Mouse (Mus musculus): Measurements from ENCODE around the gene Glb1l. TPM values are rescaled to one million over a fixed set of nuclear protein-coding genes. Genes with fewer than 3 reads are reported as not detected.

The Glb1l gene
- 8.8 and 15.4 TPM in 2 replicates for polyA plus RNA-seq (2012; rRNA removed)

DNA sequence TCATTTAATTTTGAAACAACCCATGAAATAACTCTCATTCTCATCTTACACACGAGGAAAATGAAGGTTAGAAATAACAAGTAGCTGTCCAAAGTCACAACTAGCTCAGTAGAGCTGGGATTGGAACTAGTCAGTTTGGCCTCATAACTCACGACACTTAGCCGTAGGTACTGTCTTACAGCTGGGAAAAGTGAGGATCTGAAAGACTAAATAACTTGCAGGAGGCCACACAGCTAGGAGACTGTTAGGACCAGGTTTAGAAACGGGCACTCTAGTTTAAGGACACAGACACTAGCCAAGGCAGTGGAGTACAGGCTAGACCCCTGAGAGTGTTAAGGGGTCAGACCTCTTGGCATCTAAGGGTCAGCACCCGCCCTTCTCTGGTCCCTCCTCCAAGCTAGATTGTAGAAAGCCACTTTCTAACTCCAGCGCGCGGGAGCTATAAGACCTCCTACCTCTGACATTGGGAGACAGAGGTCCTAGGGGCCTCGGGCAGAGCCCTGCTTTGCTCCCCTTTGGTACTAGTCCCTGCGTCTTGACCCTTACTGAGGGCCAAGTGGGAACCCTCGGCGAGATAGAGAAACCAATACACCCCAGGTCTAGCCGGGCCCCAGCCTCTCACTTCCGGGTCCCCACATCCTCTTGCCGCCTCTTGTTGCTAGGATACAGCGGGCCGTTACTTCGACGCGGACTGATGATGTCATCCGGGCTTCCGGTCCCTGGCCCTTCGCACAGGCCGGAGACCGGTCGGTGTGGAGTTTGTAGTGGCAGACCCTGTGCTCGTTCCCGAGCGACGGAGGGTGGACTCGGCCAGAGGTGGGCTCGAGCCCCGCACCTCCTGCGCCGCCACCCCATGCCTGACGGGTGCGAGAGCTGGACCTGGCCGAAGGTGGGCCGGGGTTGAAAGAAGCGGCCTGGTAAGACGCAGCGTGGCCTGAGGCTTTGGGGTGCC, at the start of gene Glb1l, which contains the start of gene Stk16:
Gene Glb1l (minus strand): TSS at position 678 of the 952 bp plus-strand sequence.
Gene Stk16 (plus strand): TSS at position 703 of the 952 bp plus-strand sequence.
- peak; percentile 78; the same call in 1 of the 2 replicates for TF ChIP-seq POLR2A (IDR thresholded peaks at IDR 0.05; ENCODE audit: borderline replicate concordance, extremely low read depth, low read depth, low read length)
- no peak for TF ChIP-seq CTCF (IDR thresholded peaks at IDR 0.05; ENCODE audit: insufficient read depth, low read length)
- peak; percentile 98 for DNase-seq
- Histone ChIP-seq H3K4me1 (ENCODE audit: control insufficient read depth, insufficient read depth, low read length) (peaks cover 13% of the 10 kb centered on the region), H3K4me3 (replicated peaks; ENCODE audit: extremely low read depth, low read depth, low read length) (peak within 1 kb of the TSS; percentile 92)
- 4% methylated on average over 42 of the region's 42 CpGs for whole genome bisulfite sequencing

GRCm38 (mm10) chr1:75255516-75256046, 45.0 kb upstream of the Glb1l start:
- Histone ChIP-seq H3K4me1 (ENCODE audit: control insufficient read depth, insufficient read depth, low read length) (peaks cover 2% of the 10 kb centered on the region; the same call in 1 of the 2 replicates), H3K4me3 (replicated peaks; ENCODE audit: extremely low read depth, low read depth, low read length) (no peak overlapping the region)
- DNase-seq = no peak
- 46% methylated on average over 10 of the region's 10 CpGs for WGBS
- TF ChIP-seq CTCF (IDR thresholded peaks at IDR 0.05; ENCODE audit: insufficient read depth, low read length) (no peak), POLR2A (IDR thresholded peaks at IDR 0.05; ENCODE audit: borderline replicate concordance, extremely low read depth, low read depth, low read length) (no peak)

- peaks cover 2% of the 10 kb centered on the region; the same call in 1 of the 2 replicates for H3K4me1 ChIP-seq (ENCODE audit: control insufficient read depth, insufficient read depth, low read length)
- H3K4me3 ChIP-seq (replicated peaks; ENCODE audit: extremely low read depth, low read depth, low read length) = no peak overlapping the region
- DNase-seq = no peak
- no peak for TF ChIP-seq POLR2A (IDR thresholded peaks at IDR 0.05; ENCODE audit: borderline replicate concordance, extremely low read depth, low read depth, low read length)
- no peak for TF ChIP-seq CTCF (IDR thresholded peaks at IDR 0.05; ENCODE audit: insufficient read depth, low read length)
- WGBS = 68% methylated on average over 8 of the region's 8 CpGs
Observed at GRCm38 (mm10) chr1:75254625-75255013, 44.0 kb upstream of the Glb1l start.

DNA sequence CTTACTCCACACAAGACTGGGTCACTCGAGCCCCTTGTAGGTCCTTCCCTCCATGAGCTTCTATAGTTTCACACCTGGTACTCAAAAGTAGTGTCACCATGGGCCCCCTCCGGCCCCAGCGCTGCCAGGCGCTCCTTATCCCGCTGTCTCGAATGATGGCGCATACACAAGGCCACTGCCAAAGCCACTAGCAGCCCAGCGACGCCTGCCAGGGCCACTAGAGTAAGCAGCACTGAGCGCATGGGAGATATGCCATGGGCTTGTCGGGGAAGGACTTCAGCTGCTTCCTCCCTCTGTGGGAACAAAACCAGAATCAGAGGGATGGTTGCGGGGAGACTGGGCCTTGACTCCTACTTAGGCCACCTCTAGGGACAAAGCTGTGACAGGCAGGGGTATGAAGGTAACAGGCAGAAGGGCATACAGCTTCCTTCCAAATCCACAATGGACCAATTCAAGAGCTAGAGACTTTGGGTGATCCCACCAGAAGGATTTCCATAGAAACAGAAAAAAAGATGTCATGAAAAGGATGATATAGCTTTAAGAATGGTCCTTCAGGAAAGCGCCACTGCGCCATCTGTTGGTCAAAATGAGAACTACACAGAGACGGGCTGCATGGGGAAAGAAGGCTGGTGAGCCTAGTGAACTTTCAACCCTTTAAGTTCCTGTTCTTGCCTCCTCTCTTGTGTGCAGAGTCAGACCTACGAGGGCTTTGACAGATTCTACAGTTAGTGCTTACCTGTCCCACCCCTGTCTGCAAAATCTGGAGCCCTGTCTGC, 43.4 kb upstream of the Glb1l start:
- peak; percentile 84 for DNase-seq
- 62% methylated on average over 16 of the region's 16 CpGs for WGBS
- peaks cover 2% of the 10 kb centered on the region; the same call in 1 of the 2 replicates for H3K4me1 ChIP-seq (ENCODE audit: control insufficient read depth, insufficient read depth, low read length)
- TF ChIP-seq CTCF (IDR thresholded peaks at IDR 0.05; ENCODE audit: insufficient read depth, low read length) = peak; percentile 78
- TF ChIP-seq POLR2A (IDR thresholded peaks at IDR 0.05; ENCODE audit: borderline replicate concordance, extremely low read depth, low read depth, low read length) = no peak
- H3K4me3 ChIP-seq (replicated peaks; ENCODE audit: extremely low read depth, low read depth, low read length) = no peak overlapping the region

GRCm38 (mm10) chr1:75253029-75253428, 42.4 kb upstream of the Glb1l start:
- H3K4me3 ChIP-seq (replicated peaks; ENCODE audit: extremely low read depth, low read depth, low read length) = no peak overlapping the region
- TF ChIP-seq CTCF (IDR thresholded peaks at IDR 0.05; ENCODE audit: insufficient read depth, low read length) (no peak), POLR2A (IDR thresholded peaks at IDR 0.05; ENCODE audit: borderline replicate concordance, extremely low read depth, low read depth, low read length) (no peak)
- no peak for DNase-seq
- peaks cover 8% of the 10 kb centered on the region; the same call in 1 of the 2 replicates for H3K4me1 ChIP-seq (ENCODE audit: control insufficient read depth, insufficient read depth, low read length)
- WGBS = 70% methylated on average over 16 of the region's 16 CpGs

DNA sequence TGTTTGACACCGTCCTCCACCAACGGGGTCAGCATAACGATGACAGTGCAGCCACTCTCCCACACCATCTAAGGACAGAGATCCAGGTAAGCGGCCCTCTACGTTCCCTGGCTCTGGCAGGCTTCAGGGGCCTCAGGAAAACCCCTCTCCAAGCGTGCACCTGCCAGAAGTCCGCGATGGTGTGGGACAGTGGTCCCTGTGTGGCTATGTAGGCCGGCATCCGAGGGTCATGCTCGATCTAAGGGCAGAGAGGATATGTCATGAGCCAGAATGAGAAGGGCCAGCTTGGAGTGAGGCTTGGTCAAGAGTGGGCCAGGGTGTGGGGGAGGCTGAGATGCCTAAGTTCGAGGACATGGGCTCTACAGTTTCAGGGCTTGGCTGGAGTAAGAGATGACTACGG, 41.7 kb upstream of the Glb1l start:
- no peak for DNase-seq
- TF ChIP-seq CTCF (IDR thresholded peaks at IDR 0.05; ENCODE audit: insufficient read depth, low read length) = no peak
- no peak for TF ChIP-seq POLR2A (IDR thresholded peaks at IDR 0.05; ENCODE audit: borderline replicate concordance, extremely low read depth, low read depth, low read length)
- Histone ChIP-seq H3K4me1 (ENCODE audit: control insufficient read depth, insufficient read depth, low read length) (peaks cover 10% of the 10 kb centered on the region; the same call in 1 of the 2 replicates), H3K4me3 (replicated peaks; ENCODE audit: extremely low read depth, low read depth, low read length) (no peak overlapping the region)
- 64% methylated on average over 13 of the region's 13 CpGs for WGBS

DNA sequence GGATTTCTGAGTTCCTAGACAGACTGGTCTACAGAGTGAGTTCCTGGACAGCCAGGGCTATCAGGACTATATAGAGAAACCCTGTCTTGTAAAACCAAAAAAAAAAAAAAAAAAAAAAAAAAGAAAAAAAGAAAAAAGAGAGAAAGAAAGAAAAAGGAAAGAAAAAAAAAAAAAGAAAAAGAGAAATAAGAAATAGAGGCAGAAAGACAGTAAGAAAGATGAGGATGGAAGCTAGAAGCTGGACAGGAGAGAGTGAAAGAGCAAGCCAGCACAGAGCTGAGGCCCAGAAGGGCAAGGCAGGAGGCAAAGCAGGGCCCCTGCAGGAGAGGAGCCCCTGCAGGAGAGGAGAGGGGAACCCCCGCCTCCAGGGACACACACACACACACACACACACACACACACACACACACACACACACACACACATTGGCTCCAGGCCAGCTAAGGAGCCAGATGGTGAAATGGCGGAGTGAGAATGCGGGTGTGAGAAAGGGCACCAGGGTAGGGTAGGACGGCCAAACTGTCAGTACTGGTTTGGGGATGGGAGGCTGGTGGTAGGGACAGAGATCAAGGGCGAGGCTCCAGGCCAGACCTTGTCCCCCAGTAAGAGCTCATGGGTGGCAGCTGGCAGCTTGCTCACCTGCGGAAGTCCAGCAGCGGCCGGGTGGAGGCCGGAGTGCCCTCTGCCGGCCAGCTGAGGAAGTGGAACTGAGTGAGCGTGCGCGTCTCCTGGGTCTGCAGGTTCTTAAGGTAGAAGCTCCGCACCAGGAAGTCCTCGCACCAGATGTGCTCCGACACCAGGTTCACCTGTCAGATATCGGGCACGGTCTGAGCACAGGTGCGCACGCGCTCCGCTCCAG, 40.7 kb upstream of the Glb1l start:
- Histone ChIP-seq H3K4me3 (replicated peaks; ENCODE audit: extremely low read depth, low read depth, low read length) (peak overlapping the region; percentile 52), H3K4me1 (ENCODE audit: control insufficient read depth, insufficient read depth, low read length) (peaks cover 10% of the 10 kb centered on the region; the same call in 1 of the 2 replicates)
- 0 out of 2 replicates have a peak, but pooled peaks have one; percentile 9 for TF ChIP-seq POLR2A (IDR thresholded peaks at IDR 0.05; ENCODE audit: borderline replicate concordance, extremely low read depth, low read depth, low read length)
- TF ChIP-seq CTCF (IDR thresholded peaks at IDR 0.05; ENCODE audit: insufficient read depth, low read length) = peak; percentile 59
- 6% methylated on average over 21 of the region's 22 CpGs for WGBS
- peak; percentile 83 for DNase-seq

- 75% methylated on average over 3 of the region's 3 CpGs for WGBS
- no peak for TF ChIP-seq CTCF (IDR thresholded peaks at IDR 0.05; ENCODE audit: insufficient read depth, low read length)
- TF ChIP-seq POLR2A (IDR thresholded peaks at IDR 0.05; ENCODE audit: borderline replicate concordance, extremely low read depth, low read depth, low read length) = no peak
- Histone ChIP-seq H3K4me3 (replicated peaks; ENCODE audit: extremely low read depth, low read depth, low read length) (no peak overlapping the region), H3K4me1 (ENCODE audit: control insufficient read depth, insufficient read depth, low read length) (peaks cover 10% of the 10 kb centered on the region; the same call in 1 of the 2 replicates)
- no peak for DNase-seq
Observed at GRCm38 (mm10) chr1:75250498-75250897, 39.9 kb upstream of the Glb1l start.

Measured in lung, adult 2 months (tissue).